Mouse (Mus musculus) limb, embryonic 11.5 days (tissue): ENCODE data around the gene Alg12. TPM values are rescaled to one million over a fixed set of nuclear protein-coding genes. Genes with fewer than 3 reads are reported as not detected.

Experiments used
- ATAC-seq: fragments of 200-750 bp; cut with Nextera tagmentation; 2 replicates; pipeline ENCODE4 v1.8.0; 2017; ENCODE audit warnings: low read depth; ENCODE audit not compliant: insufficient number of reproducible peaks, low FRiP score, low TSS enrichment
- DNase-seq: peaks from one replicate; pipeline ENCODE4 v3.0.0-alpha.2; 2015; ENCODE audit warnings: low spot score
- H3K27ac ChIP-seq: fragments of 300-500 bp; sonication (generic); replicated peaks from 2 replicates; pipeline ENCODE4 v1.5.1; 2014; ENCODE audit warnings: low read depth, mild to moderate bottlenecking, low read length
- H3K27me3 ChIP-seq: fragments of 300-500 bp; sonication (generic); 2 replicates; pipeline ENCODE4 v1.6.1; 2014; ENCODE audit warnings: mild to moderate bottlenecking, low read length, mixed read lengths; ENCODE audit not compliant: control insufficient read depth, insufficient read depth
- H3K36me3 ChIP-seq: fragments of 300-500 bp; sonication (generic); 2 replicates; pipeline ENCODE4 v1.6.1; 2014; ENCODE audit warnings: mild to moderate bottlenecking, low read length, moderate library complexity, mixed read lengths; ENCODE audit not compliant: control insufficient read depth, insufficient read depth
- H3K4me1 ChIP-seq: fragments of 300-500 bp; sonication (generic); 2 replicates; pipeline ENCODE4 v1.6.1; 2014; ENCODE audit warnings: low read length, mixed read lengths; ENCODE audit not compliant: control insufficient read depth, insufficient read depth
- H3K4me2 ChIP-seq: fragments of 300-500 bp; sonication (generic); 2 replicates; pipeline ENCODE4 v1.6.1; 2014; ENCODE audit warnings: low read depth, mild to moderate bottlenecking, moderate library complexity; ENCODE audit not compliant: severe bottlenecking
- H3K4me3 ChIP-seq: fragments of 300-500 bp; sonication (generic); 2 replicates; pipeline ENCODE4 v1.5.1; 2014; ENCODE audit warnings: low read depth, low read length
- H3K9ac ChIP-seq: fragments of 300-500 bp; sonication (generic); 2 replicates; pipeline ENCODE4 v1.6.1; 2014; ENCODE audit warnings: mild to moderate bottlenecking, low read length
- H3K9me3 ChIP-seq: fragments of 300-500 bp; sonication (generic); 2 replicates; pipeline ENCODE4 v1.6.1; 2016; ENCODE audit warnings: low read length; ENCODE audit not compliant: control insufficient read depth
- WGBS: fragments of 180-500 bp; shearing (Covaris S2); extraction: QIAGEN DNeasy Blood & Tissue Kit; methylation state at CpG from one replicate; pipeline ENCODE4 v1.1.7; 2014; 5-methylcytosine and 5-hydroxymethylcytosine counted together
- polyA plus RNA-seq: library from polyadenylated mRNA; unstranded; fragments of >200 nt; fragmentation: Nextera tagmentation; extraction: Ambion mirVana; gene quantifications from 2 replicates; pipeline ENCODE4 v1.2.1, GENCODE M21; 2014

Alg12 gene
- polyA plus RNA-seq, 1 experiment from 2014 or later = 11.5 TPM

GRCm38 (mm10) chr15:88840126-88840525 is 21.0 kb upstream of the Alg12 start:
- H3K4me3 ChIP-seq = no peak overlapping the region
- WGBS = 58% methylated on average over 10 of the region's 10 CpGs
- no peak overlapping the region for H3K9ac ChIP-seq
- no peaks in the 10 kb centered on the region for H3K27me3 ChIP-seq
- H3K36me3 ChIP-seq = no peaks in the 10 kb centered on the region
- no peaks in the 10 kb centered on the region for H3K9me3 ChIP-seq
- H3K4me2 ChIP-seq = no peak overlapping the region
- DNase-seq (peak; percentile 36), ATAC-seq (no peak)
- peak overlapping the region; percentile 83 for H3K27ac ChIP-seq
- H3K4me1 ChIP-seq = peaks cover 32% of the 10 kb centered on the region

DNA sequence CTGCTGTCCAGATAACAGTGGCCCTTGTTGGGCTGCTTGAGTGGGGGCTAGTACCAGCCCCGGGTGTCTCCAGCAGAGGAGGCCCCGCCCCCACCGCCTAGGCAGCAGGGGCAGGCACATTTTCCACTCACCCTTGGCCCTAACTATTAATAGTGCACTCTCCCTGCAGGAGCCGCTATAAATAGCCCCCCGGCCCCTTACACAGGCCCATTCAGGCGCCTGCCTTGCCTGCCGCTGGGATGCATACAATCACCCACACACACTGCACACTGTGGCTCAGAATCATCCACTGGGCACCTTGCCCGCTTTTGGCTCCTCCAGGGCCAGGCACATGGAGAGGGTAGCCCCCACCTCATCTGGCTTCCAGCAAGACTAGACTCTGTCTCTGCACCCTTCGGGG is 20.2 kb upstream of the Alg12 start:
- Histone ChIP-seq H3K4me2 (peak overlapping the region; percentile 10; the same call in 1 of the 2 replicates), H3K9me3 (no peaks in the 10 kb centered on the region), H3K27ac (peak overlapping the region; percentile 83), H3K27me3 (no peaks in the 10 kb centered on the region), H3K4me3 (no peak overlapping the region), H3K36me3 (no peaks in the 10 kb centered on the region), H3K9ac (peak overlapping the region; percentile 27), H3K4me1 (peaks cover 32% of the 10 kb centered on the region)
- DNase-seq = peak; percentile 70
- 34% methylated on average over 9 of the region's 9 CpGs for WGBS
- peak; percentile 70 for ATAC-seq

DNA sequence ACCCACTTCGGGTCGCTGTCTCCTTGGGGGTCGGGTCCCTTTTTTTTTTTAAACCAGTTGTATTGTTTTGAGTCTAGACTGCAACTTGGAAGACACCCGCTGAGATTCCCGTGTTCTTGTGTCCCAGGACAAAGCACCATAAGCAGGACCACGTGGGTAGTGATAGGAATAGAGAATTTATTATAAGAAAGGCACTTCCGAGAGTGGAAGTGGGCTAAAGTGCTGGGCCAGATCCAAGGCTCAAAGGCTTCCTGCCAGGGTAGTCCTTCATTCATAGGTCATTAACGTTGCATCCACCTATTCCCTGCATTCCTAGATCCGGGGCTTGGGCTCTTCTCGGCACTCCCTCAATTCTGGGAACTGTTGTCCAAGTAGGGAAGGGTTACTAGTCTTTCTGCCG is 18.9 kb upstream of the Alg12 start:
- Histone ChIP-seq H3K36me3 (no peaks in the 10 kb centered on the region), H3K4me3 (peak overlapping the region; percentile 37), H3K9me3 (no peaks in the 10 kb centered on the region), H3K9ac (peak overlapping the region; percentile 58; the same call in 1 of the 2 replicates), H3K4me2 (peak overlapping the region; percentile 74), H3K27me3 (no peaks in the 10 kb centered on the region), H3K4me1 (peaks cover 29% of the 10 kb centered on the region), H3K27ac (no peak overlapping the region)
- no peak for ATAC-seq
- 2% methylated on average over 11 of the region's 11 CpGs for whole genome bisulfite sequencing
- DNase-seq = peak; percentile 25

- no peaks in the 10 kb centered on the region for H3K36me3 ChIP-seq
- H3K4me1 ChIP-seq = peaks cover 28% of the 10 kb centered on the region
- ATAC-seq (peak; percentile 15; the same call in 1 of the 2 replicates), DNase-seq (peak; percentile 73)
- peak overlapping the region; percentile 74 for H3K4me2 ChIP-seq
- no peak overlapping the region for H3K27ac ChIP-seq
- H3K9me3 ChIP-seq = no peaks in the 10 kb centered on the region
- H3K27me3 ChIP-seq = no peaks in the 10 kb centered on the region
- H3K9ac ChIP-seq = peak overlapping the region; percentile 58
- under 1% methylated on average over 39 of the region's 39 CpGs for WGBS
- peak overlapping the region; percentile 37 for H3K4me3 ChIP-seq
Observed at GRCm38 (mm10) chr15:88837199-88837932, 18.2 kb upstream of the Alg12 start.

GRCm38 (mm10) chr15:88836571-88836970 is 17.5 kb upstream of the Alg12 start:
- Histone ChIP-seq H3K4me3 (no peak overlapping the region), H3K27me3 (no peaks in the 10 kb centered on the region), H3K27ac (no peak overlapping the region), H3K4me1 (peaks cover 28% of the 10 kb centered on the region), H3K4me2 (no peak overlapping the region), H3K9me3 (no peaks in the 10 kb centered on the region), H3K36me3 (no peaks in the 10 kb centered on the region), H3K9ac (no peak overlapping the region)
- ATAC-seq = no peak
- DNase-seq = no peak
- WGBS = 65% methylated on average over 5 of the region's 5 CpGs

DNA sequence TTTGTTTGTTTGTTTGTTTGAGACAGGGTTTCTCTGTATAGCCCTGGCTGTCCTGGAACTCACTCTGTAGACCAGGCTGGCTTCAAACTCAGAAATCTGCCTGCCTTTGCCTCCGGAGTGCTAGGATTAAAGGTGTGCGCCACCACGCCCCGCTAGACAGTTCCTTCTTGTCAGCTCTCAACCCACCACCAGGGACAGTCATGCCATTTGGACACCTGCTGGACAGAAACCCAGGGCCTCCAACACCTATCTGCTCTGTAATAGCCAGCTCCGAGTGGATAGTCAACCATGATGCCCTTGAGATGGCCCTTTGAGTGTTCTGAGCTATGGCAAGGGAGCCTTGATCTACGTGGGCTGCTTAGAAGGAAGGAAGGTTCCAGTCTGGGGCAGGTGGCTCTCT is 16.9 kb upstream of the Alg12 start:
- DNase-seq (no peak), ATAC-seq (no peak)
- H3K4me3 ChIP-seq = no peak overlapping the region
- no peak overlapping the region for H3K4me2 ChIP-seq
- H3K27ac ChIP-seq = no peak overlapping the region
- H3K9ac ChIP-seq = no peak overlapping the region
- peaks cover 28% of the 10 kb centered on the region for H3K4me1 ChIP-seq
- no peaks in the 10 kb centered on the region for H3K9me3 ChIP-seq
- no peaks in the 10 kb centered on the region for H3K27me3 ChIP-seq
- H3K36me3 ChIP-seq = no peaks in the 10 kb centered on the region
- WGBS = 79% methylated on average over 6 of the region's 6 CpGs

GRCm38 (mm10) chr15:88832536-88832935 is 13.4 kb upstream of the Alg12 start:
- Histone ChIP-seq H3K4me1 (peaks cover 6% of the 10 kb centered on the region; the same call in 1 of the 2 replicates), H3K4me2 (no peak overlapping the region)

DNA sequence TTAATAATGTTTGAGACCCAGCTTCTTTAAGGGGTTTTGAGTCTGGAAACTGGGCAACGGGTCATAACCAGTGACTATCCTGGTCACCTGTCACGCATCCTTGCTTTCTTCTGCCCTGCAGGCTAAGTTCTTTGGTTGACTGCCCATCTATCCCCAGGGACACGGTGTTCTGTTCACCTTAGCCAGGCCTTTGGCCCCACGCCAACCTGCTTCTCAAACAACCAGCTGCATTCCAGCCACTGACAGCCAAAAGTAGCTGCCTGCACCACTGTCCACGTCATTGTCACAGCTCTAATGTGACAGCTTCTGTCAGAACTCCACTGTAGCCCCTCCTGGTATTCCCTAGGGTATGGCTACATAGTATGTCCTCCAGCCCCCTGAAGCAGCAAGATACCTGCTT is 12.4 kb upstream of the Alg12 start:
- H3K9ac ChIP-seq = no peak overlapping the region

More at GRCm38 (mm10) chr15:88832536-88832935, 13.4 kb upstream of the Alg12 start:
- ATAC-seq (no peak), DNase-seq (no peak)
- 79% methylated on average over 9 of the region's 9 CpGs for WGBS
- no peaks in the 10 kb centered on the region for H3K9me3 ChIP-seq
- no peak overlapping the region for H3K4me3 ChIP-seq
- H3K36me3 ChIP-seq = no peaks in the 10 kb centered on the region
- no peak overlapping the region for H3K9ac ChIP-seq
- H3K27ac ChIP-seq = no peak overlapping the region
- no peaks in the 10 kb centered on the region for H3K27me3 ChIP-seq

More for the DNA sequence above, 12.4 kb upstream of the Alg12 start:
- no peaks in the 10 kb centered on the region for H3K27me3 ChIP-seq
- ATAC-seq (no peak), DNase-seq (no peak)
- H3K4me2 ChIP-seq = no peak overlapping the region
- H3K4me3 ChIP-seq = no peak overlapping the region
- H3K27ac ChIP-seq = no peak overlapping the region
- 0 out of 2 replicates have a peak, but pooled peaks cover under 1% of the 10 kb centered on the region for H3K4me1 ChIP-seq
- WGBS = 80% methylated on average over 5 of the region's 5 CpGs
- no peaks in the 10 kb centered on the region for H3K9me3 ChIP-seq
- no peaks in the 10 kb centered on the region for H3K36me3 ChIP-seq
